Mouse (Mus musculus) monocyte, adult 5-6 weeks (primary cell): Measurements from ENCODE around the gene Bcar3. TPM values are rescaled to one million over a fixed set of nuclear protein-coding genes. Genes with fewer than 3 reads are reported as not detected.
A peak's percentile ranks its signal among the peaks of the same experiment; 100 is the strongest.

Experiments
- ATAC-seq: fragments of 153-309, 156-312 bp; replicated peaks from 2 replicates; pipeline ENCODE4 v1.8.0; 2017; ENCODE audit warnings: mild to moderate bottlenecking; ENCODE audit not compliant: low TSS enrichment, insufficient number of reproducible peaks, severe bottlenecking, poor library complexity, low FRiP score
- total RNA-seq: library from RNA; stranded (forward); fragments of 200-1000, 200-491, 200-594 nt; gene quantifications from 3 replicates; pipeline ENCODE4 v1.2.3, GENCODE M21; 2017

Gene Bcar3
- total RNA-seq, 1 experiment from 2014 or later, result 13.0 TPM

DNA sequence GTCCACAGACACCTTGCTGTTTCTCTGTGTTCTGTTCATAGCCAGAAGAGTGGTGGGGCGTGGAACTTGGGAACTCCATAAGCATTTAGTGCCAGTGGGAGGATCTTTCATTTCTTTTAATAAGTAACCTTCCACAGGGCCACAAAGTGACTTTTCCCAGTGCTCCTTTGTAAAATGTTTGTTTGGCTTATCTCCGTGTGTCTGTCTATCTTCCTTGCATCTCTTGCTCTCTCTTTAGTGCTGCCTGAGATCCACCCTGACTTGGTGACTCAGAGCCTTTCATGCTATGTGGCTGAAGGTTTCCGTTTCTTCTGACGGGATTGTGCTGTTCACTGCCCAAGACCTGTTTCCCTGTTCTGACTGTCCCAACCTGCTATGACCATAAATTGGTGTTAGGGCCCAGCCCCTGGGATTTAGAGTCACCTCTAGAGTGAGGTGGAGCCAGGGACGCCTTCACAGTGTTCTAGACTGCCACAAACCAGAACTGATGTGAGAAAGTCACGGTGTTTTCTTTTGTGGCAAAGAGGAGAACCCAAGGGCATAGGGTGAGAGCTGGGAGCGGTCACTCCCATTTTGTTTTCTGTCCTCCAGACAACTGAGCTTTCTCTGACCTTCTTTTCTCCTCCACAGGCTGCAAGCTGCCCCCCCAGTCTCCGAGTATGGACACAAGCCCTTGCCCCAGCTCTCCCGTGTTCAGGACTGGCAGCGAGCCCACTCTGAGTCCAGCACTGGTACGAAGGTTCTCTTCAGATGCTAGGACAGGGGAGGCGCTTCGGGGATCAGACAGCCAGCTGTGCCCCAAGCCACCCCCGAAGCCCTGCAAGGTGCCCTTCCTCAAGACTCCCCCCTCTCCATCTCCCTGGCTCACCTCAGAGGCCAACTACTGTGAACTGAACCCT, 218.0 kb downstream of the Bcar3 start:
- no peak for ATAC-seq

GRCm38 (mm10) chr3:122512725-122513375, 218.9 kb downstream of the Bcar3 start:
- no peak for ATAC-seq

- no peak for ATAC-seq
These were observed 221.8 kb downstream of the Bcar3 start for GRCm38 (mm10) chr3:122515568-122516326.

GRCm38 (mm10) chr3:122516327-122516695, 222.4 kb downstream of the Bcar3 start:
- ATAC-seq, result no peak

- ATAC-seq, result no peak
These were observed 223.8 kb downstream of the Bcar3 start for GRCm38 (mm10) chr3:122517726-122518125.

DNA sequence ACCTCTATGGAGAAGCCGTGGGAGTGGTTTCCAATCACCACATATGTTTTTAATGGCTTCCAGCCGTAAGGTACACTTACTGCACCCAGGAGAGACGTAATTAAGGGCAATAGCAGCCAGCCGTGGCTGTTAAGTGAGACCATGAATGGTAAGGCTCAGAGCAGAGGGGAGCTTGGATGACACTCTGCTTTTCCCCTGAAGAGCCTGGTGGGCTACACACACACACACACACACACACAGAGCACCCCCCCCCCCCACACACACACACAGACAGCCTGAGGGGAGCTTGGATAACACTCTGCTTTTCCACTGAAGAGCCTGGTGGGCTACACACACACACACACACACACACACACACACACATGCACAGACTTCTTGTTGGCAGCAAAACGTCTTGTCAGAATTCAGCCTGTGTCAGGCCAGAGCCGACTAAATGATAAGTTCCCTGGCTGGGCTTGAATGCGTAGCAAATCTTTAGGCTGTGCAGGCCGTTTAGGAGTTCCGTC, 224.3 kb downstream of the Bcar3 start:
- no peak for ATAC-seq

GRCm38 (mm10) chr3:122519082-122519481, 225.1 kb downstream of the Bcar3 start:
- ATAC-seq, result no peak

DNA sequence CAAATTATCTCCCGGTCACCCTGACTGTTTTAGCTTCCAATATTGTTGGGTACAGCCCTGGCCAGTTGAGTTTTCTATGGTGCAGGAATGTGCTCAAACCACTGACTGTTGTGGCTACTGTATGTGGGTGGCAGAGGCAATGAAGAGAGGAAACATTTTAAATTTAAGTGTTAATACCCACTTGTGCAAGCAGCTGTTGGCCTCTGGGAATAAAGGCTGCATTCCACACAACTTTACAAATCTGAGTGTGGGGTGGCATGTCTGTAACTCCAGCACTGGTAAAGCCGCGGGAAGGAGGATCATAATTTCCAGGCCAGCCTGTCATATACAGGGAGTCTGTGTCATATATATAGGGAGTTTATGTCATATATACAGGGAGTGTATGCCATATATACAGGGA, 226.4 kb downstream of the Bcar3 start:
- ATAC-seq, result no peak

DNA sequence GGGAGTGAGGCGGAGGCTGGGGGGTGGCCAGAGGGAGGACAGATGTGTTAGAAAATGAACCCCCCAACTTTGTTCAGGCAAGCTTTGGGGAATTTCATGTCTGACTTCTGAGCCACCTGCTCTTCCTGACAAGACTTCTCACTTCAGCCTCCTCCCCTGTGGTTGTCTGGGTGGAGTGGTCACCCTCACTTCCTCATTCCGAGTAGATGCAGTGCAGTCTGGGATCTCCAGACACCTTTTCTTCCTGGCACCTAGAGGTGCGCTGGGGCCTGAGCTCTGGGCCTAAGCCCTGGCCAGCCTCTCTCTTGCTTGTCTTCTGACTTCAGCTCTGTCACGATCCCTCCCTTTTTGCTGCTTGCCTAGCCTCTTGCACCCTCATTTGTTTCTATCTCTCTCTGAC, 226.9 kb downstream of the Bcar3 start:
- peak; percentile 40; the same call in 1 of the 2 replicates for ATAC-seq

DNA sequence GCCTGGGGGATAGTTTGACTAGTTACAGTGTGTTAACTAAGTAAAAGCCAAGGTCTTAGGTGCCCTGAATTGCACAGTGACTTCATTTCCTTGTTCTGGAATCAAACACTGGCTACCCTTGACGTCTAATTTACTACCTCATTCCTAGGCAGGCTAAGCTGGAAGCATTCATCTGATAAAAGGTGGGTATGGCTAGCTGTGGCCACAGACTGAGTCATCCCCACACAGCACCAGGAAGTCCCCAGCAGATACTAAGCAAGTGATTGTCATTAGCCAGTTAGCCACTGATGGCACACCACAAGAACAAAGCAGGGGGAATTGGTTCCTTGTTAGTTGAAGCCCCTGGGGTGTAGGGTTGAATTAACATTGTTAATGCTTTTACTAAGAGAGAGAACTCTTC, 227.4 kb downstream of the Bcar3 start:
- no peak for ATAC-seq

DNA sequence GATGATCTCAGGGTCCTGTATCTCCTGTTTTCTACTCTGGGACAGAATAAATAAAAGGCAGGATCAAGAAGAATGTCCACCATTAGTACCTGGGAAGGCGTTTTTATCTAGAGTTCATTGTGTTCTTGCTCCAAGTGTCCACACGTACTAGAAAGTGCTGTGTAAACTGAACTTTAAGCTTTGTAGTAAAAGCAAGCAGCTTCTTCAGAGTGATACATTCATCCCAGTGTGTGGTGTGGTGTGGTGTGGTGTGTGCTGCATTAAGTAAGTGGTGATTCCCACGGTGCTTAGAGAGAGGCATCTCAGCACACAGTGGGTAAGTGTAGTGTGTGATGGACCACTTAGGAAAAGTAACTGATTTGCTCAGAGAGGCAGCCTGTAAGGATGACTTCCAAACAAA, 234.5 kb downstream of the Bcar3 start:
- ATAC-seq, result no peak

- ATAC-seq, result no peak
These were observed 242.2 kb downstream of the Bcar3 start for GRCm38 (mm10) chr3:122535938-122536703.

DNA sequence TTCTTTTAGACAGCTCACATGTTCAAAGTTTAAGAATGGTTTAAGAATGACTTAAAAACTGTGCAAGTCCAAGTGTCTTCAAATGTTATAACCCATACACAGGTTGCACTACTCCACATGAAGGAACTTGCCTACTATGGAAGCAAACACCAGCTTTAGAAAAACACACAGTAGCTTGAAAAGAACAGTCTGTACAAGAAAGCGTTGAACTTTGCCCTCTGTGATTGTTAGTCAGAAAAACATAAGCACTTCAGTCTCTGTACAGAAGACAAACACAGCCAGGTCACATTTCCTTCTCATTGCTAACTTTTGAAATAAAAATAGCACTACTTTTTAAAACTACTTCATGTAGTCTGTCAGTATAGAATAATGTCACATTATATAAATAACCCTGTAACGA, 244.9 kb downstream of the Bcar3 start:
- ATAC-seq, result no peak

GRCm38 (mm10) chr3:122539961-122540690, 246.2 kb downstream of the Bcar3 start:
- ATAC-seq, result no peak

DNA sequence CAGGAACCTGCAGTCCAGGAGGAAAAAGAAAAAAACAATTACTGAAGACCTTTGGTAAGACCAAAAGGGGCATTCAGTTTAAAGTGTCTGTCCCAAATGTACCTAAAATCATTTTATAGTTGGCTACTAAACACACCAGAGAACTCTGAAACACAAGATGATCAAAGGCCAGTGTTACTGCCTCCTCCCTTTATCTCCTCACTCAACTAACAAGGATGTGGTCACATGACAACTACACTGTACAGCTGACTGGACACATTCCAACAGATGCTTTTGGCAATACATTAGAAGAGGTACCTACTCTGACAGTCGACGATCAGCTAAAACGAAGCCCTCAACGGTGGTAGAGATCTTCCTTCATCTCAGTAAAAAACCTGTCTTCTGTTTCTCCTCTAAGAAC, 247.0 kb downstream of the Bcar3 start:
- ATAC-seq, result no peak

DNA sequence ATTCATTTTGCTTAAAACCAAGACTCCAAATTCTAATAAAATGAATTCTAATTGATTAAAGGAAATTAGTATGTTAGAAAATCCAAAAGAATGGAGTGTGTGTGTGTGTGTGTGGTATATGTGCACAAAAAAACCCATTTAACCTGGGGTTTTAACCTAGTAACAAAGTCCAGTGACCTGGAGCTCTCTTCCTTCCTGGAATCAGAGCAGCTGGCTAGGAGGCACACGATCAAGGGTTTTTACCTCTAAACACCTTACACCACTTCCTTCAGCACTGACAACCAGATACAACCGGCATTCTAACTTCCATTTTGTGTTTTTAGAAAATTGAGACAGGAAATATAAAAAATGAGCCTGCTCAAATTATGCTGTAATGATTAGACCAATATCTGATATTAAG, 251.4 kb downstream of the Bcar3 start:
- no peak for ATAC-seq

GRCm38 (mm10) chr3:122547469-122547868, 253.5 kb downstream of the Bcar3 start:
- ATAC-seq, result no peak

- no peak for ATAC-seq
These were observed 257.2 kb downstream of the Bcar3 start for GRCm38 (mm10) chr3:122551174-122551573.
